Mouse (Mus musculus): Measurements from ENCODE around the gene Snx33.

Snx33 gene

GRCm38 (mm10) chr9:56890522-56891250 lies 37.5 kb downstream of the Snx33 start:
- 61% methylated on average over 11 of the region's 11 CpGs for WGBS

DNA sequence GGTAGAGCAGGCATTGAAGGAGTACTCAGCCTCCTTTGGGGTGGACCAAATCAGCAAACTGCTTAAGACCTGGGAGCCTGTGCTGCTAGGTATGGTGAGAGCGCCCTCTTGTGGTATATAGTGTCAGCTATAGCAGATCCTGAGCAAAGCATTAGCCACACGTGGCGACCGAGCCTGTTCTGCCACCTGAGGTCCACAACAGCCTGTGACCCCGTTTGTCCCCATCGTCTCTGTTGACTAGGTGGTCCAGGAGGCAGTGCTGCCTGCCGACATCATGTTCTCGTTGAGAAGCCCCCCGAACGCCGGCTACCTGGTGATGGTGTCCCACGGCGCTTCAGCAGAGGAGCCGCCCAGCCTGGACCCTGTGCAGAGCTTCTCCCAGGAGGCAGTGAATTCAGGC lies 38.4 kb downstream of the Snx33 start:
- WGBS, result 10% methylated on average over 14 of the region's 14 CpGs

DNA sequence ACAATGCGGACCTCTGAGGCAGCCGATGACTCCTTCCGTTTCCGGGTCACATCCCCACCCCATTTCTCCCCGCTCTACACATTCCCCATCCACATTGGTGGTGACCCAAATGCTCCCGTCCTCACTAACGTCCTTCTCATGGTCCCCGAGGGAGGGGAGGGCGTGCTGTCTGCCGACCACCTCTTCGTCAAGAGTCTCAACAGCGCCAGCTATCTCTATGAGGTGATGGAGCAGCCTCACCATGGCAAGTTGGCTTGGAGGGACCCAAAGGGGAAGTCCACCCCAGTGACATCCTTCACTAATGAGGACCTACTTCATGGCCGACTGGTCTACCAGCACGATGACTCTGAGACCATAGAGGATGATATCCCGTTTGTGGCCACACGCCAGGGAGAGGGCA lies 40.6 kb downstream of the Snx33 start:
- WGBS, result 92% methylated on average over 16 of the region's 16 CpGs

DNA sequence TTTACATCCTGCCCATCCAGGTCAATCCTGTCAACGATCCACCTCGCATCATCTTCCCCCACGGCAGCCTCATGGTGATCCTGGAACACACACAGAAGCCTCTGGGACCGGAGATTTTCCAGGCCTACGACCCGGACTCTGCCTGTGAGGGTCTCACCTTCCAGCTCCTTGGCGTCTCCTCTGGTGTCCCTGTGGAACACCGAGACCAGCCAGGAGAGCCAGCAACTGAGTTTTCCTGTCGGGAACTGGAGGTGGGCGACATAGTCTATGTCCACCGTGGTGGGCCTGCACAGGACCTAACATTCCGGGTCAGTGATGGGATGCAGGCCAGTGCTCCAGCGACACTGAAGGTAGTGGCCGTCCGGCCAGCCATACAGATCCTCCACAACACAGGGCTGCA lies 41.6 kb downstream of the Snx33 start:
- WGBS, result 95% methylated on average over 15 of the region's 15 CpGs

- WGBS, result 77% methylated on average over 13 of the region's 13 CpGs
Observed at GRCm38 (mm10) chr9:56886113-56886512, 42.1 kb downstream of the Snx33 start.

DNA sequence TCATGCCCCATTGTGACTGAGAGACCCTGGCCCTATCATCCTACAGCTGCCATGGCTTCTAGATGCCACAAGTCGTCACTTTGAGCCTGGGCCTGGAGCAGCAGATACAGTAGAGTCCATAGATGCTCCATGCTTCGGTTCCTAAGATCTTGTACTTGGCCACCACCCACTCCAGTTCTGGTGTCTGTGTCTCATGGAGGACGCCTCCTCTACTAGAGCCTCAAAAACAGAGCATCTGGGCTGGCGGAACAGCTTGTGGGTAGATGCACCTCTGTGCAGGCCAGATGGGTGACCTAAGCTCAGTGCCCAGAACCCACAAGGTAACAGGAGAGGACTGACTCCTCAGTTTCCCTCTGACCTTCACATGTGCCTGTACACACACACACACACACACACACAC lies 43.8 kb downstream of the Snx33 start:
- 53% methylated on average over 4 of the region's 4 CpGs for WGBS

DNA sequence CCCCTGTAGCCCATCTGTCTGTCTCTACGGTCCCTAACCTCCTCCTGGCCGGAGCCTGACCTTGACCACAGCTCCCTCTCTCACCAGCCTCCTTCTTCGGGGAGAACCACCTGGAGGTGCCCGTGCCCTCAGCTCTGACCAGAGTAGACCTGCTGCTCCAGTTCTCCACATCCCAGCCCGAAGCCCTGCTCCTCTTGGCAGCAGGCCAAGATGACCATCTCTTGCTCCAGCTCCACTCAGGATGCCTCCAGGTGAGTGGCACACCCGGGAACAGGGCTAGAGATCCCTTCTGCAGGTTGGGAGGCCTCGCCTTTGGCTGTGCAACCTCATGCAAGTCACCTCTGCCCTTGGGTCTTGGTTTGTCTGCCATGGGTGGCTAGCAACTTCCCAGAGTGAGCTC lies 44.7 kb downstream of the Snx33 start:
- WGBS, result 77% methylated on average over 7 of the region's 7 CpGs

DNA sequence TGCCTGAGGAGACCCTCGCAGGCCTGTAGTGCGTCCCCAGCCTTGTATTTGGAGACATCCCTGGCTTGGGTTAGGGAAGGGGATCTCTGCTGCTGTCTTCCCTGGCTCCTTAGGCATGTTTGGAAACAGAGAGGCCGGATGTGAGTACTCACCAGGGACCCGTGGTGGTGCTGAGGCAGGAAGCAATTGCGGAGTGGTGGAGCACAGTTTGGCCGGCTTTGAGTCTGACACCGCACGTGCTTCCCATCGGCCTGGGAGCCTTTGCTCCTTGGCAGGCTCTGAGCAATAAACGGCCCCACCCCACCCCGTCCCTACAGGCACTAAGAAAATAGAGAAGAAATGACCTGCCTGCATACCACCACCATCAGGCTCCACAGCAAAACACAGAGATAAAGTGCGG lies 45.4 kb downstream of the Snx33 start:
- 75% methylated on average over 12 of the region's 12 CpGs for WGBS

GRCm38 (mm10) chr9:56882283-56882682 lies 45.9 kb downstream of the Snx33 start:
- 69% methylated on average over 4 of the region's 4 CpGs for WGBS

- 34% methylated on average over 3 of the region's 3 CpGs for WGBS
Observed at GRCm38 (mm10) chr9:56881539-56882082, 46.6 kb downstream of the Snx33 start.

DNA sequence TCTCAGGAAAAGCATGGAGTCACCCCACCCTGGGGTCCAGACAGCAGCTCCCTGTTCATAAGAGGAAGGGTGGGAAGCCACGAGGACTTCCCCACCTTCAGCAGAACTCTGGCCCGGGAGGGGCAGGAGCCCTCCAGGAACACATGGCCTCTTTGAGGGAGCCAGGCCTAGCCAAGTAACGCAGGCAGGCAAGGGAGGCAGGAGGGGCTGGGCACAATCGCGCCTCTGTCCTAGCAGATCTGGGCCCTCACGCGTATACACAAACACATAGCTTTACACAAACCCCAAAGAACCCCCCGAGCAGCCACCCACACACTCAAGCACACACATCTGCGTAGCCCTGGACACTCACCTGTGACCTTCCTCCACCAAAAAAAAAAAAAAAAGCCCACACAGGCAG lies 47.4 kb downstream of the Snx33 start:
- WGBS, result 58% methylated on average over 9 of the region's 9 CpGs

DNA sequence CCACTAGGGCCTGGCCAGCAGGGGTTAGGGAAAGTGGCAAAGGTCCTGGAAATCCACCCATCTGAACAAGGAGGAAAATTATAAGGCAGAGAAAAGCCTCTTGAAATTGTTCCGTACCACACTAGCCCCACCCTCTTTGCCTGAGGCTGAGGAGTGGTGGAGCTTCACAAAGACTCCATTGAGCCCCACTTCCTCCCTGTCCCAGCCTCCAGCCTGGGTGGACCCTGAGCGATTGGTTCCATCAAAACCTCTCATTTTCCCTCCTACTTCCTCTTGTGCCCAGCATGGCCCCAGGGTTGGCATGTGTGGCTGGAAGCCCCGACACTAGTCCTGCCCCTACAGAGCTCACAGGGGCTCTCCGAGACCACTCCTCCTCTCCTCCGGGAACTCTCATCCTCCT lies 50.9 kb downstream of the Snx33 start:
- 68% methylated on average over 5 of the region's 5 CpGs for WGBS

GRCm38 (mm10) chr9:56876784-56877183 lies 51.4 kb downstream of the Snx33 start:
- 38% methylated on average over 9 of the region's 9 CpGs for WGBS

- WGBS, result 50% methylated on average over 1 of the region's 1 CpGs
Observed at GRCm38 (mm10) chr9:56873097-56873496, 55.1 kb downstream of the Snx33 start.

- 81% methylated on average over 5 of the region's 5 CpGs for WGBS
Observed at GRCm38 (mm10) chr9:56872105-56872903, 55.9 kb downstream of the Snx33 start.

GRCm38 (mm10) chr9:56871191-56871590 lies 57.0 kb downstream of the Snx33 start:
- 36% methylated on average over 5 of the region's 5 CpGs for WGBS

- 69% methylated on average over 10 of the region's 10 CpGs for WGBS
Observed at GRCm38 (mm10) chr9:56870778-56871177, 57.4 kb downstream of the Snx33 start.

- 47% methylated on average over 13 of the region's 13 CpGs for WGBS
Observed at GRCm38 (mm10) chr9:56869552-56869951, 58.6 kb downstream of the Snx33 start.

GRCm38 (mm10) chr9:56868292-56868691 lies 59.9 kb downstream of the Snx33 start:
- WGBS, result 35% methylated on average over 6 of the region's 6 CpGs
